Mouse (Mus musculus): Measurements from ENCODE around the gene Nifk. TPM values are rescaled to one million over a fixed set of nuclear protein-coding genes. Genes with fewer than 3 reads are reported as not detected.

Nifk gene
- 78.7 and 79.7 TPM in 2 replicates for polyA plus RNA-seq (2016; fragmentation: Nextera tagmentation; extraction: Ambion mirVana)

DNA sequence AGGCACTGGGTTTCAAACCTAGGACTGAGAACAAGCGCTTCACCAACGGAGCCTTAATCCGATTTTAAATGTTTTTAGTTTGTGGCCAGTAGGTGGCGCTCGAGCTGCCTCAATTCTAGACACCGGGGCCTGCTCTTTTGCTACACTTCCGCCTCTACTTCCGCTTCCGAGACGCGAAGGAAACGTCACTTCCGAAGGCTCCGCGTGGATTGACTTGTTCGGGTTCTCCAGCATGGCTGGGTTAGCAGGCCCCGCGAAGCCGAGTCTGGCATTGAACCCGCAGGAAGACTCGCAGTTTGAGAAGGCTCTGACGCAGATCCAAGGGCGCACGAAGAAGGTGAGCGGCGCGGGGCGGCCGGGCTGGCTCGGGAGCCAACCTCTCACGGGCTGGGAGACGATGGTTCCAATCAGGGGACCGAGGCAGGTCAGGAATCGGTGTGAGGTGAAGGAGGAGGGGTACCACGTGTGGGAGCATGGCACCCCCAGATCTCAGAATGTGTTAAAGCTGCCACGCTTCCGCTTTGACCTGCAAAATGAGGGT lies at the start of gene Nifk:
Nifk (plus strand) TSS at position 179 of the 541 bp plus-strand sequence.
- peaks cover 12% of the 10 kb centered on the region for H3K4me1 ChIP-seq
- peak within 1 kb of the TSS; percentile 91 for H3K4me2 ChIP-seq (replicated peaks)
- H3K27me3 ChIP-seq, result no peaks in the 10 kb centered on the region
- peak; percentile 95 for ATAC-seq (ENCODE audit: low FRiP score, low read depth)
- H3K9me3 ChIP-seq, result no peaks in the 10 kb centered on the region; the same call in 1 of the 2 replicates
- peak within 1 kb of the TSS; percentile 73 for H3K9ac ChIP-seq (replicated peaks)
- under 1% methylated on average over 37 of the region's 37 CpGs for WGBS
- peaks cover 25% of the 10 kb centered on the region for H3K36me3 ChIP-seq
- peak within 1 kb of the TSS; percentile 77 for H3K4me3 ChIP-seq
- no peak within 1 kb of the TSS for H3K27ac ChIP-seq (replicated peaks)

DNA sequence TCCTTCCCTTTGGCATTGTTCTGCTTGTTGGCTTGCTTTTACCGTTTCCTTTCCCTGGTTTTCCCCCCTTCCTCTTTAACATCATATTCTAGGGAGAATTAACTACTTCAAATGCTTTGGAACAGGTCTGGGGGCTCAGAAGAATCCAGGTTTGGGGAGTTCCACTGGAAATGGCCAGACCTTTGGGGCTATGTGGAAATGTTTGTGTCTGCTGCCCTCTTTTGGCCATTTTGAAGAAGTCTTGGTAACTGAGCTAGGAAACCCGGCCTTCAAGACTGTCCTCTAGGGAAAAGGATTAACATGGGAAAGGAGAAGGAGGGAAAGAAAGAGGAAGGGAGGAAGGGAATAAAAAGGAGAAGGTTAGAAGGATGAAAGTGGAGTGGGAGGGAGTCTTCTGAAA lies 46.5 kb upstream of the Nifk start:
- Histone ChIP-seq H3K4me1 (no peaks in the 10 kb centered on the region), H3K36me3 (no peaks in the 10 kb centered on the region), H3K4me2 (replicated peaks) (no peak overlapping the region), H3K27ac (replicated peaks) (no peak overlapping the region), H3K27me3 (no peaks in the 10 kb centered on the region), H3K4me3 (no peak overlapping the region), H3K9me3 (no peaks in the 10 kb centered on the region), H3K9ac (replicated peaks) (no peak overlapping the region)
- ATAC-seq (ENCODE audit: low FRiP score, low read depth), result peak; percentile 58; the same call in 1 of the 2 replicates
- 6% methylated on average over 2 of the region's 2 CpGs for WGBS

DNA sequence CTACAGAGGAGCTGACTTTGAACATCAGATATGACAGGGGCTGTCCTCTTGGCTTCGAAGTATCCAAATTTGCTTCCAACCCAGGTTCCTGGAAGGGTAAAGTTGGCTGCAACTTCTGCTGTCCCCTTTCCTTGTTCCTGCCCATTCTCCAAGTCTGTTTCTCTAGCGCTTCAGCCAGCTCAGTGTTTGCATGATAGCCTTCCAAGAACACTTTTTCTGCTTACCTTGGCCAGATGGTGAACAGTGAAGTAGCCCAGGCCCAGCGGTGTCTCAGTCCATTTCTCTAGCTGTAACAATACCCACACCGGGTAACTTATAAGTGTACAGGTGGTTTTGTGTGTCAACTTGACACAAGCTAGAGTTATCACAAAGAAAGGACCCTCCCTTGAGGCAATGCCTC lies 29.3 kb upstream of the Nifk start:
- Histone ChIP-seq H3K4me3 (no peak overlapping the region), H3K9ac (replicated peaks) (no peak overlapping the region), H3K4me2 (replicated peaks) (no peak overlapping the region), H3K27me3 (no peaks in the 10 kb centered on the region), H3K4me1 (no peaks in the 10 kb centered on the region), H3K27ac (replicated peaks) (no peak overlapping the region), H3K36me3 (peaks cover 28% of the 10 kb centered on the region), H3K9me3 (no peaks in the 10 kb centered on the region)
- no peak for ATAC-seq (ENCODE audit: low FRiP score, low read depth)
- 88% methylated on average over 4 of the region's 4 CpGs for WGBS

DNA sequence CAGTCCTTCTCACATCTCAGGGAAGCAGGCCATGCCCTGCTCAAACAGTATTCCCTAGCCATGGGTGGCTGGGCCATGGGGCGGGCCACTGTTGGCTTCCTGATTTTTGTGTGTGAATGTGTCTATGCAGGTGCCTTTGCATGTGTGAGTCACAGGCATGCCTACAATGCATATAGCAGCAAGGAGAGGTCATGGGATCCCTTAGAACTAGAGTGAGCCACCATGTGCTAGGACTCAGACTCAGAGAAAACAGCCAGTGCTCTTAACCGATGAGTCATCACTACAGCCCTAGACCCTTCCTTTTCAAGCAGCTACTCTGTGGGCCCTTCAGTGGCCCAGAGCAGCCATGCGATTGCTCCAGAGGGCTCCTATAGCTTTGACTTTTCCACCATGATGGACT lies 27.4 kb upstream of the Nifk start:
- no peak overlapping the region for H3K4me3 ChIP-seq
- H3K27me3 ChIP-seq, result no peaks in the 10 kb centered on the region
- no peak overlapping the region for H3K4me2 ChIP-seq (replicated peaks)
- no peaks in the 10 kb centered on the region for H3K9me3 ChIP-seq
- H3K4me1 ChIP-seq, result no peaks in the 10 kb centered on the region
- no peak overlapping the region for H3K27ac ChIP-seq (replicated peaks)
- H3K9ac ChIP-seq (replicated peaks), result no peak overlapping the region
- ATAC-seq (ENCODE audit: low FRiP score, low read depth), result no peak
- 94% methylated on average over 3 of the region's 3 CpGs for WGBS
- peaks cover 45% of the 10 kb centered on the region for H3K36me3 ChIP-seq

DNA sequence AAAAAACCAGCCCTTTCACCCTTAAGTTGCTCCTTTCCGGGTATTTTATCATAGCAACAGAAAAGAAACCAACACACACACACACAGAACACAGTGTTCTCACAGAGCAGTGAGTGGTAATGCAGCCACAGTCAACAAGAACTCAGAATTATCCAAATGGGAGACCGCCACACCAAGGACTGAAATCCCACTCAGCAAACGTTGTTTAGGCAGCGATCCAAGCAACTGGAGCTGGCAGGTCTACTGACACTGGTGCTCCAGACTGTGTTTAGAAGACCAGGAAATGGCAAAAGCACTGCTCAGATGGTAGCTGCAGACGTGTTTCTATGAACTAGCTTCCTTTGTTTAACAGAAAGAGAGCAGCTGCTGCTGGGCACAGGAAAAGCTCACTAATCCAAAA lies 26.8 kb upstream of the Nifk start:
- Histone ChIP-seq H3K27ac (replicated peaks) (peak overlapping the region; percentile 16; the same call in 1 of the 2 replicates), H3K9ac (replicated peaks) (no peak overlapping the region), H3K36me3 (peaks cover 48% of the 10 kb centered on the region), H3K27me3 (no peaks in the 10 kb centered on the region), H3K9me3 (no peaks in the 10 kb centered on the region), H3K4me3 (no peak overlapping the region), H3K4me1 (no peaks in the 10 kb centered on the region), H3K4me2 (replicated peaks) (no peak overlapping the region)
- peak; percentile 28; the same call in 1 of the 2 replicates for ATAC-seq (ENCODE audit: low FRiP score, low read depth)
- WGBS, result 73% methylated on average over 5 of the region's 5 CpGs

DNA sequence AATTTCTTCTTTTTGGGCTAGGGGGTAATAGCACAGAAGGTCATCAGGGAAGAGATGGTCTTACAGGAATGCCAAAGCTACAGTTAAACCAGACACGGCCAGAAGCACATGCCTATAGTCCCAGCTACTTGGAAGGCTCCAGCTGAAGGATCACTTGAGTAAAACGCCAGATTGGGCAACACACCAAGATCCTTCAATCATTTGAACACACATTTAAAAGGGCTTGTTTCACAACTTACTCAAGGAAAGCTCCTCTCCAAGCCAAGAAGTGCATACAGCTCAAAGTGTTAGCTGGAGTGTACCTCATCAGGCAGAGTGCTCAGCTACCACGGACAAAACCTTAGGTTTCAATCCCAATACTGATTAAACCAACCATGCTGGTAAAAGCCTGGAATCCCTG lies 25.0 kb upstream of the Nifk start:
- Histone ChIP-seq H3K27me3 (no peaks in the 10 kb centered on the region), H3K36me3 (peaks cover 66% of the 10 kb centered on the region), H3K4me2 (replicated peaks) (no peak overlapping the region), H3K4me1 (no peaks in the 10 kb centered on the region), H3K4me3 (no peak overlapping the region), H3K27ac (replicated peaks) (no peak overlapping the region), H3K9me3 (no peaks in the 10 kb centered on the region), H3K9ac (replicated peaks) (no peak overlapping the region)
- 87% methylated on average over 3 of the region's 3 CpGs for WGBS
- no peak for ATAC-seq (ENCODE audit: low FRiP score, low read depth)

DNA sequence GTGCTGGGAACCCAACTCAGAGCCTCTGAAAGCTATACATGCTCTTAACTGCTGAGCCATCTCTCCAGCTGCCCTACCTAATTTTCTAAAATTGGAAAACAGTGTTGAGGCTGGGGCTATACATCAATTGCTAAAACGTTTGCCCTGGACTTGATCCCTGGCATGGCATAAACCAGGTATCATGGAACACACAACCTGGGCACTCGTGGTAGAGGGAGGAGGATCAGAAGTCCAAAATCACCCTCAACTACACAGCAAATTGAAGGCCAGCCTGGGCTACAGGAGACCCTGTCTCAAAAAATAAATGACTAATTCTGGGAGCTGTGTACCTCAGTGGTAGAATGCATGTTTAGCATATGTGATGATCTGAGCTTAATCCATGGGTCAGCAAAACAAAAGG lies 23.9 kb upstream of the Nifk start:
- Histone ChIP-seq H3K27ac (replicated peaks) (no peak overlapping the region), H3K36me3 (peaks cover 76% of the 10 kb centered on the region), H3K4me1 (no peaks in the 10 kb centered on the region), H3K4me3 (no peak overlapping the region), H3K9me3 (no peaks in the 10 kb centered on the region), H3K9ac (replicated peaks) (no peak overlapping the region), H3K4me2 (replicated peaks) (no peak overlapping the region), H3K27me3 (no peaks in the 10 kb centered on the region)
- WGBS, result 95% methylated on average over 2 of the region's 2 CpGs
- no peak for ATAC-seq (ENCODE audit: low FRiP score, low read depth)

DNA sequence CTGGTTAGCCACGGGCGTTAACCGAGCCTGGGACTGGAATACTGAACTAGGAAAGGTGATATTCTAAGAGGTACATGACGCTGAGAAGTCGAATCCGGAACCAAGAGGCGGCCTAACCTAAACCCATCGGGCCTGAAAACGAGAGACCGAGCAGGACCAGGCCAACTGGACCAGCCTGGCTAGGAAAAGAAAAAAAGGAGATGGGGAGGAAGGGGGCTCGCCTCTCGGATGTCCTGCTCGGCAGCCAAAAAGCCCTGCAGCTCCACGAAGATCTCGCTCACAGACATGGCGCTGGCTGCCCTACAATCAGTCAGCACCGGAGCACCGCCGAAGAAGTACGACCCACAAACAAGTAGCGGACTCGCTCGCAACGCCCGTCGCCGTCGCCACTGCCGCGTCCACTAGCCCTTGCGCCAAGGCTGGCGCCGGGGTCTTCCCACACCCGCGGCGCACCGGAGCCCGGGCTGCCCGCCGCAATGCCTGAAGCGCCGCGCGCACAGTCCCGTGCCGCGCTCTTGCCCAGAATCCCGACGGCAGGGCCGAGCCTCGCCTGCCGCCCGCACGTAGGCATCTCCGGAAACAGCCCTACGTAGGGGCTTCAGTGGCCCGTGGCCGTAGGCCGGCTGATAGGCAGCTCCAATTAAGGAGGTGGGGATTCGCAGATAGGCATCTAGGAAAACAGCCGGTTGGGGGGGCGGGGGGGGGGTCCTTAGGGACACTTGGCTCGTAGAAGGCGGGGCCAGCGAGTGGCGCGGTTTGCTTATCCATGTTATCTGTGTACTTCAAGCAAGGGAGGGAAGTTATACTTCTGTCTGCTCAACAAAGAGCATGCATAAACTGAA lies 10.6 kb upstream of the Nifk start:
- under 1% methylated on average over 65 of the region's 67 CpGs for WGBS
- Histone ChIP-seq H3K4me1 (peaks cover 8% of the 10 kb centered on the region), H3K9me3 (no peaks in the 10 kb centered on the region), H3K4me3 (peak overlapping the region; percentile 84), H3K27ac (replicated peaks) (peak overlapping the region; percentile 86), H3K4me2 (replicated peaks) (peak overlapping the region; percentile 64), H3K27me3 (0 out of 2 replicates have a peak, but pooled peaks cover 3% of the 10 kb centered on the region), H3K36me3 (peaks cover 15% of the 10 kb centered on the region), H3K9ac (replicated peaks) (peak overlapping the region; percentile 76)
- peak; percentile 100 for ATAC-seq (ENCODE audit: low FRiP score, low read depth)

DNA sequence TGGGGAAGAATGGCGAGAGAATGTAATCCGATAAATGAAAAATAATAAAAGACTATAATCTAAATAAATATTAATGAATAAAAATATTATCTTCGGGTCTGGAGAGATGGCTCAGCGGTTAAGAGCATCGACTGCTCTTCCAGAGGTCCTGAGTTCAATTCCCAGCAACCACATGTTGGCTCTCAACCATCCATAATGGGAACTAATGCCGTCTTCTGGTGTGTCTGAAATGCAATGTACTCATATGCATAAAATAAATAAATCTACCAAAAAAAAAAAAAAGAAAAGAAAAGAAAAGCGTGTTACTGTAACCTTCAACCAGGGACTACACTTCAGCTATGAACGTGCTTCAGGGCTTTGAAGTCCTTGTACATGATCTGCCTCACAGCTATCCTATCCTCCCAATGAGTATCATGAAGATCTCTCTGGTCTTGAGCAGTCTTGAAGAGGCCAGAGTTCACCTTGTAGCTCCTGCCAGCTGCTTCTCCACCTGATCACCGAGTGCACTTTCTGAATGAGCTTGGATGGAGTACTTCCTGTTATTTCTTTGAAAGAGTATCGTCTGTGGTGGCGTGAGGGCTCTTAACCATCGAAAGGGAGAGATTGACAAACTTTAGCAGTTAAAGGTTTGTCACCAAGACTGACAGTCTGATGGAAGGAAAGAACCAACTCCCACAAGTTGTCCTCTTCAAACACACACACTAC lies 9.9 kb upstream of the Nifk start, which contains the start of gene Tsn:
Tsn (minus strand) TSS at position 118 of the 705 bp plus-strand sequence.
- 58% methylated on average over 12 of the region's 12 CpGs for WGBS
- H3K36me3 ChIP-seq, result peaks cover 8% of the 10 kb centered on the region
- ATAC-seq (ENCODE audit: low FRiP score, low read depth), result peak; percentile 48
- H3K9me3 ChIP-seq, result no peaks in the 10 kb centered on the region
- peak within 1 kb of the TSS; percentile 64 for H3K4me2 ChIP-seq (replicated peaks)
- H3K9ac ChIP-seq (replicated peaks), result peak within 1 kb of the TSS; percentile 76
- H3K27ac ChIP-seq (replicated peaks), result peak within 1 kb of the TSS; percentile 86
- H3K4me1 ChIP-seq, result peaks cover 8% of the 10 kb centered on the region
- H3K4me3 ChIP-seq, result peak within 1 kb of the TSS; percentile 84
- H3K27me3 ChIP-seq, result 0 out of 2 replicates have a peak, but pooled peaks cover 4% of the 10 kb centered on the region

DNA sequence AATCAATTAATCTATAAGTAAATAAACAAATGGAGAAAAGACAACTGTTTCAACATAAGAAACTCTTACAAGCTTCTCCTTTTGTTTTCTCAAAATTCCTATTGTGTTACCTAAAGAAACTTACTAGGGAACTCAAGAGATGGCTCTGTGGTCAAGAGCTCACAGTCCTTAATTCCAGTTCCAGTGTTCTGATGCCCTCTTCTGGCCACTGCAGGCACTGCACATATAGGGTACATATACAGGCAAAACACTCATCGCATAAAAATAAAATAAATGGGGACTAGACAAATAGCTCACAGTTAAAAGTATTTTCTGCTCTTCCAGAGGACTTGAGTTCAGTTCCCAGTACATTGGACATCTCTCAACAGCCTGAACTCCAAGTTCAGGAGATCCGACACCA lies 943 bp upstream of the Nifk start:
- no peaks in the 10 kb centered on the region; the same call in 1 of the 2 replicates for H3K9me3 ChIP-seq
- WGBS, result 64% methylated on average over 2 of the region's 2 CpGs
- H3K4me2 ChIP-seq (replicated peaks), result no peak overlapping the region
- no peak overlapping the region for H3K4me3 ChIP-seq
- no peak overlapping the region for H3K9ac ChIP-seq (replicated peaks)
- no peak overlapping the region for H3K27ac ChIP-seq (replicated peaks)
- H3K27me3 ChIP-seq, result 0 out of 2 replicates have a peak, but pooled peaks cover 4% of the 10 kb centered on the region
- H3K36me3 ChIP-seq, result peaks cover 22% of the 10 kb centered on the region
- peaks cover 12% of the 10 kb centered on the region for H3K4me1 ChIP-seq
- ATAC-seq (ENCODE audit: low FRiP score, low read depth), result no peak

DNA sequence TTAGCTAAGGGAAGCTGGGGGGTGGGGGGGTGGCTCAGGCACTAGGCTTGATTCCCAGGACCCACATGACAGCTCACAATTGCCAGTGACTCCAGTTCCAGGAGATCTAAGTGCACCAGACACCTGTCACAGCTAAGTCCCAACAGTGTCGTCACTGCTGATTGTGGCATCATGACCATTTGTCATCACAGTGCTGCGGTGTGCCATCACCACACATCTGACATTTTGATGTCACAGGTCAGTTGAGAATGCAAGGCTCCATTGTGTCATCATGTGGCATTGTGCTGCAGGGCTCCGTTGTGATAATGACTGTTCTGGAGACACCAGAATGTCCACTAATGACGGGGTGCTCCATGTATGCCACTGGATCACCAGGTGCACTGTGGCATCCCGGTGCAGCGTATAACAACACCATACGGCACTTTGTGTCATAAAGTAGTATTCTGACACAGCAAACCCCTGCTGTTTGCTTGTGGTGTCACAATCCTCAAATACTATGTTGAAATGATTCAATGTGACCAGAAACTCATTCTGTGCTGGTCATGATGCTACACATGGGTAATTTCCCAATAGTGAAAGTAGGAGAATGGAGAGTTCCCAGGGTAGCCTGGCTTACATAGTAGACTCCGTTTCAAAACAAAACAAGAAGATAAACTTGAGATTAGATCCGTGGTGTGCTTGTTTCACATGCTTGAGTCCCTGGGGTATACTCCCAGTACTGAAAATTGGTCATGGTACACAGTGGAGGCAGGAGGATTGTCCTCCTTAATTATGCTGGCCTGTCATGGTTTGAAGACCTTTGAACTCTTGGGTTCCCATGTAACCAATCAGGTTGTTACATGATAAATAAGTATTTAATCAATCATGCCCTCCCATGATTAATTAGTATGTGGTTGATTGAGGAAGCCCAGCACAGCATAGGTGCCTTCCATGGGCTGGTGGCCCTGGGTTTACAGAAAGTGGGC lies 13.4 kb downstream of the Nifk start:
- H3K4me2 ChIP-seq (replicated peaks), result no peak overlapping the region
- no peak overlapping the region for H3K9ac ChIP-seq (replicated peaks)
- H3K4me3 ChIP-seq, result no peak overlapping the region
- H3K27me3 ChIP-seq, result no peaks in the 10 kb centered on the region
- H3K4me1 ChIP-seq, result no peaks in the 10 kb centered on the region
- H3K27ac ChIP-seq (replicated peaks), result no peak overlapping the region
- peaks cover 54% of the 10 kb centered on the region for H3K36me3 ChIP-seq
- ATAC-seq (ENCODE audit: low FRiP score, low read depth), result 0 out of 2 replicates have a peak, but pooled peaks have one; percentile 30
- H3K9me3 ChIP-seq, result no peaks in the 10 kb centered on the region
- WGBS, result 86% methylated on average over 9 of the region's 9 CpGs
